Mouse (Mus musculus) embryonic facial prominence, embryonic 11.5 days (tissue): ENCODE data around the gene Camta1. TPM values are rescaled to one million over a fixed set of nuclear protein-coding genes. Genes with fewer than 3 reads are reported as not detected.
A peak's percentile ranks its signal among the peaks of the same experiment; 100 is the strongest.

ENCODE experiments used
- ATAC-seq: fragments of 200-750 bp; cut with Nextera tagmentation; replicated peaks from 2 replicates; pipeline ENCODE4 v1.8.0; 2017; ENCODE audit warnings: low read depth; ENCODE audit not compliant: insufficient number of reproducible peaks, low FRiP score, low TSS enrichment
- DNase-seq: peaks from one replicate; pipeline ENCODE4 v3.0.0-alpha.2; 2015; ENCODE audit warnings: low spot score
- H3K27ac ChIP-seq: fragments of 300-500 bp; sonication (generic); replicated peaks from 2 replicates; pipeline ENCODE4 v1.5.1; 2014; ENCODE audit warnings: mild to moderate bottlenecking, low read depth, low read length, control low read depth
- H3K27me3 ChIP-seq: fragments of 300-500 bp; sonication (generic); 2 replicates; pipeline ENCODE4 v1.6.1; 2014; ENCODE audit warnings: mild to moderate bottlenecking, low read length, moderate library complexity, mixed read lengths; ENCODE audit not compliant: control insufficient read depth, insufficient read depth
- H3K36me3 ChIP-seq: fragments of 300-500 bp; sonication (generic); replicated peaks from 2 replicates; pipeline ENCODE4 v1.6.1; 2014; ENCODE audit warnings: low read depth, mild to moderate bottlenecking, low read length, moderate library complexity, mixed read lengths; ENCODE audit not compliant: control insufficient read depth, insufficient read depth
- H3K4me1 ChIP-seq: fragments of 300-500 bp; sonication (generic); 2 replicates; pipeline ENCODE4 v1.6.1; 2014; ENCODE audit warnings: low read length, mixed read lengths; ENCODE audit not compliant: control insufficient read depth, insufficient read depth
- H3K4me2 ChIP-seq: fragments of 300-500 bp; sonication (generic); 2 replicates; pipeline ENCODE4 v1.6.1; 2014; ENCODE audit warnings: low read depth, mild to moderate bottlenecking, control low read depth, low read length, moderate library complexity
- H3K4me3 ChIP-seq: fragments of 300-500 bp; sonication (generic); 2 replicates; pipeline ENCODE4 v1.5.1; 2014; ENCODE audit warnings: low read depth, low read length, control low read depth
- H3K9ac ChIP-seq: fragments of 300-500 bp; sonication (generic); replicated peaks from 2 replicates; pipeline ENCODE4 v1.6.1; 2014; ENCODE audit warnings: mild to moderate bottlenecking, control low read depth, low read length
- H3K9me3 ChIP-seq: fragments of 300-500 bp; sonication (generic); replicated peaks from 2 replicates; pipeline ENCODE4 v1.6.1; 2016; ENCODE audit warnings: mild to moderate bottlenecking, low read length, inconsistent platforms, mixed read lengths; ENCODE audit not compliant: control insufficient read depth
- WGBS: fragments of 180-500 bp; shearing (Covaris S2); extraction: QIAGEN DNeasy Blood & Tissue Kit; methylation state at CpG from one replicate; pipeline ENCODE4 v1.1.7; 2014; 5-methylcytosine and 5-hydroxymethylcytosine counted together
- polyA plus RNA-seq: library from polyadenylated mRNA; unstranded; fragments of >200 nt; fragmentation: Nextera tagmentation; extraction: Ambion mirVana; gene quantifications from 2 replicates; pipeline ENCODE4 v1.2.1, GENCODE M21; 2014

The Camta1 gene
- polyA plus RNA-seq, 1 experiment from 2014 or later: 130 TPM

DNA sequence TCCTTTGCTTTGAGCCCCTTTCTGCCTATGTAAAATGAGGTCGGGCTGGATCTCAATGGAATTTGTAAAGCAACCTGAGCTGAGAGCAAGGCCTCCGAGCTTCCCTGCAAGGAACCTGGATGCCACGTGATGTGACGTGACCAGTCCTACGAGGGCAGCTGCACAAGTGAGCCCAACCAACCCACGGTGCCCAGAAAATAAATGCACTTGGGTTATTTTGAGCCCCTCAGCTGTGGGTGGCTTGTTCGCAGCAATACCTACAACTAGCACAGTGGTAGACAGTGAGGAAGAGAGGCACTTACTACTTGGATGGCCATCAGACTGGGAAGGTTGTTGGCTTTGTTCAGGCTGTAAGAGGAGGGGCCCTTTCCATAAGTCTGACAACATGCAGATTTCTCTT lies 747.1 kb downstream of the Camta1 start:
- 87% methylated on average over 7 of the region's 7 CpGs for WGBS
- Histone ChIP-seq H3K27ac (no peak overlapping the region), H3K4me1 (no peaks in the 10 kb centered on the region)

DNA sequence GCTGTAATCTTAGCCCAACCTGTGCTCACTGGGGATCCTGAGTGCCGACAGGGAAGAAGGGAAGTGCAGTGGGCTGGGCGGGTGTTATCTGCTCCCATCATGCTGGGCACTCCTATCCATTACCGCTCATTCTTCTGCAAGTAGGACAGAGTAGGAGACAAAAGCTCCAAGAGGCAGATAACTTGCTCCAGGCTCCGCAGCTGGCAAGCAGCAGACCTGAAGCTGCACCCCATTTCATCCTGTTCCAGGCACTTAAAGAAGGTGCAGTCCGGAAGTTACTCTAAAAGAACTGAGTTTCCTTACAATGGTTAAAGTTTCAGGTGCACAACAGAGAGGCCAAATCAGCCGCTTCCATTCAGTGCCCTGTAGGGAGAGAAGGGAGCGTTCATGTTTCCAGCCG lies 750.5 kb downstream of the Camta1 start:
- DNase-seq: no peak
- no peak overlapping the region for H3K4me2 ChIP-seq
- H3K9ac ChIP-seq: no peak overlapping the region
- no peak for ATAC-seq
- no peaks in the 10 kb centered on the region for H3K9me3 ChIP-seq
- no peak overlapping the region for H3K27ac ChIP-seq
- peaks cover 19% of the 10 kb centered on the region for H3K27me3 ChIP-seq
- no peaks in the 10 kb centered on the region for H3K4me1 ChIP-seq
- H3K36me3 ChIP-seq: no peaks in the 10 kb centered on the region
- H3K4me3 ChIP-seq: no peak overlapping the region
- WGBS: 65% methylated on average over 8 of the region's 8 CpGs

More for the DNA sequence above, 747.1 kb downstream of the Camta1 start:
- DNase-seq (no peak), ATAC-seq (no peak)
- Histone ChIP-seq H3K36me3 (no peaks in the 10 kb centered on the region), H3K4me3 (no peak overlapping the region), H3K9ac (no peak overlapping the region), H3K27me3 (peaks cover 9% of the 10 kb centered on the region), H3K4me2 (no peak overlapping the region), H3K9me3 (no peaks in the 10 kb centered on the region)

DNA sequence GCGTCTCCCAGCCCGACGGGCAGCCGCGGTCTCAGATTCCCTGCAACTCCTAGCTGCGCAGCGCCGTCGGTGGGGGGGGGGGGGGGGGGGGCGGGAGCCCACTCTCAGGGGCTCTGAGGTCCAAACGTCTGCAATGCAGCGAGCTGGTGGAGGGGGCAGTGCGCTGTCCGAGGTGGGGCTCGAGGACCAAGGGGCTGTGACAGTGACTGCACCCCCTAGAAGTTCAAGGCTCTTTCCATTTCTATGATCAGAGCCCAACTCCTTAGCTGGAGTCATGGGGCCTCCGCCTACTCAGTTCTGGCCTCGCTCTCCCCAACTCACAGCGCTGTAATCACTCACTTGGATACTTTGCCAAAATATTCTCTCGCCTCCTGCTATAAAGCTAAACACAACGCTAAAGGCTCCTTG lies 752.8 kb downstream of the Camta1 start:
- H3K4me3 ChIP-seq: peak overlapping the region; percentile 75
- WGBS: 8% methylated on average over 10 of the region's 20 CpGs
- no peaks in the 10 kb centered on the region for H3K36me3 ChIP-seq
- no peak overlapping the region for H3K27ac ChIP-seq
- DNase-seq (no peak), ATAC-seq (peak; percentile 35)
- H3K4me2 ChIP-seq: peak overlapping the region; percentile 89
- no peaks in the 10 kb centered on the region for H3K9me3 ChIP-seq
- no peaks in the 10 kb centered on the region for H3K4me1 ChIP-seq
- H3K27me3 ChIP-seq: peaks cover 19% of the 10 kb centered on the region
- H3K9ac ChIP-seq: peak overlapping the region; percentile 59

DNA sequence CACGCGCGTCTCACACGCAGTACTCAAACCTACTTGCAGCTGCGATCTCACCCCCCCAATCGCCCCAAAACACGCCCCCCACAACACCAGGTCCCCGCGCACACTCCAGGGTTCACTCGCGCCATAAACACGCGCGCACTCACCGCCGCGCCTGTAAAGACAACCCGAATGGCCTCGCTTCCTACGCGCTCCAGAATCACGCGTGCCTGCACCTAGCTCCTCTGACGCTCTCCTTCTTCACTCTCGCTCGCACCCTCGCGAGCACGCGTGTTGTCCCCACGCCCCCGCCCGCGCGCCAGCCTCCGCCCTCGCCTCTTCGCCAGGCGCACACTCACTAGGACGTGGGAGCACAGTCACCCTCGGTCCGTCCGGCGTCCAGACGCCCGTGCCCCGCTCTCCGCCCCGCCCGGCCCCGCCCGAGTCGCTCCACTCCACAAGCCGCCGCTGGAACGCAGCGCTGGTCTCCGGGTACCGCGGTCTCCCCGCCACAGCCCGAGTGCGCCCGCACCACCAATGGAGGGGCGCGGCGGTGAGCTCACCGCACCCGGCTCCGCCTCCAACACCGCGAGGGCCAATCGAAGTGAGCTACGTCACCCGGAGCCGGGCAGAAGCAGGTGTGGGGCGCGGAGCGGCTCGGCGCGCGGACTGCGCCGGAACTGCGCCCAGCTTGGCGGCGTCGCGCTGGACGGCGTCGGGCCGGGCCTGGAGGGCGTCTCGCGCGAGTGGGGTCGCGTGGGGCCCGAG lies 753.5 kb downstream of the Camta1 start:
- Histone ChIP-seq H3K4me2 (peak overlapping the region; percentile 89), H3K9me3 (no peaks in the 10 kb centered on the region), H3K4me1 (no peaks in the 10 kb centered on the region), H3K4me3 (peak overlapping the region; percentile 75), H3K9ac (peak overlapping the region; percentile 66), H3K27me3 (peaks cover 19% of the 10 kb centered on the region), H3K36me3 (no peaks in the 10 kb centered on the region), H3K27ac (peak overlapping the region; percentile 52; the same call in 1 of the 2 replicates)
- WGBS: under 1% methylated on average over 99 of the region's 101 CpGs
- peak; percentile 96 for DNase-seq
- ATAC-seq: peak; percentile 98

DNA sequence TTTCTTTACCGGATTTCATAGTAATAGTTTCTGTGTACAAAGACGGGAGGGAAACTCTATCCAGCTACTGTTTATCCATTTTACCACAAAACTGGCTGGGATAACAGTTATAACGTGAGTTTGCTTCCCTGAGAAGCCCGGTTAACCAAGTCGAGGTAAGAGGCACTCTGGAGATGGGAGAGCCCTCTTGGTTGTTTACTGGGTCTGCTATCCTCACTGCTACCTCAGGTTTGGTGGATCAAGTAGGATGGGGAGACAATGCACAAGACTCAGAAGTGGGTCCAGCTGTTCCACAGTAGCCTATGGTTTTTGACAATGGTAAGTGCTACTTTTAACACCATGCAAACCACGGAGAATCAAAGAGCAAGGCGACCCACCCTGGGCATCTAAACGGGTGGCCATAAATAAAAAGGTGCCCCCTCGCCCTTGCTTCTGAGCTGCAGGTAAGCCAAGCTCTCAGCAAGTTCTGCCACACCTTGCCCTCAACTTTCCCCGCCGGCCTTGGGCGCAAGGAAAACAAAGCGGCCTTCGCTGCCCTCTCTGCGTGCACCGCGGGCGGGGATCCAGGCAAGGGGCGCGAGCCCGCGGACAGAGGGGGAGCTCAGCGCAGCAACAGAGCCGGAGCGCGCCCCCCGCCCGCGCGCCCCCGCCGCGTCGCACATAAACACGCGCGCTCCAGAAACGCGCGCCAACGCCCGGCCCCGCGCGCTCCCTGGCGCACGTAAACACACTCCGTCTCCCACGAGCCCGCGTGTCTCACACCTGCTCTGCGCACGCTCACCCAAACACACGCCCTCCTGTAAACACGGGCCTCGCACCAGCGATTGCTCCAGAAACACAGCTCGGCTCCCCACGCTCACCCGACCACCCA lies 754.3 kb downstream of the Camta1 start:
- H3K4me2 ChIP-seq: peak overlapping the region; percentile 89
- H3K4me1 ChIP-seq: no peaks in the 10 kb centered on the region
- H3K4me3 ChIP-seq: peak overlapping the region; percentile 75
- no peaks in the 10 kb centered on the region for H3K9me3 ChIP-seq
- peak overlapping the region; percentile 66 for H3K9ac ChIP-seq
- H3K27ac ChIP-seq: peak overlapping the region; percentile 52; the same call in 1 of the 2 replicates
- WGBS: 4% methylated on average over 60 of the region's 60 CpGs
- H3K36me3 ChIP-seq: no peaks in the 10 kb centered on the region
- H3K27me3 ChIP-seq: peaks cover 19% of the 10 kb centered on the region
- ATAC-seq (no peak), DNase-seq (peak; percentile 60)

DNA sequence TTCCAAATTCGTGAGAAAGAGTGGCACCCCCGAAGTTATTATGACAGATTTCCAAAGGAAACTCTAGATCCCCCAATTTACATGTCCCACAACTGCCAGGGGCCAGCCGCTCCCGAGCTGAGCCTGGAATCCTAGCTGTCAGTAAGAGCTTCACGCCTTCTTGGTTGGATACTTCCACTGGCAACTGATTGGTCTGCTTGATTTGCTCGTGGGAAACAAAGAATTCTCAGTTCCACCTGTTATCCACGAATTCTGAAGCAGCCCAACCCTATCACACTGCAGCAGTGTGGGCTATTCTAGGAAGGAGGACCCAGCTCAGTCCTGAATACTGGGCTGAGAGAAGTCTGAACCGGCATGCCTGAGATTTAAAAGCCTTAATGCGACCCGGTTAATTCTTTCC lies 755.2 kb downstream of the Camta1 start:
- 36% methylated on average over 10 of the region's 10 CpGs for WGBS
- no peak overlapping the region; the same call in 1 of the 2 replicates for H3K4me2 ChIP-seq
- ATAC-seq (no peak), DNase-seq (no peak)
- H3K4me1 ChIP-seq: no peaks in the 10 kb centered on the region
- no peak overlapping the region for H3K9ac ChIP-seq
- no peak overlapping the region for H3K27ac ChIP-seq
- no peaks in the 10 kb centered on the region for H3K9me3 ChIP-seq
- no peaks in the 10 kb centered on the region for H3K36me3 ChIP-seq
- H3K27me3 ChIP-seq: peaks cover 19% of the 10 kb centered on the region
- H3K4me3 ChIP-seq: no peak overlapping the region; the same call in 1 of the 2 replicates

DNA sequence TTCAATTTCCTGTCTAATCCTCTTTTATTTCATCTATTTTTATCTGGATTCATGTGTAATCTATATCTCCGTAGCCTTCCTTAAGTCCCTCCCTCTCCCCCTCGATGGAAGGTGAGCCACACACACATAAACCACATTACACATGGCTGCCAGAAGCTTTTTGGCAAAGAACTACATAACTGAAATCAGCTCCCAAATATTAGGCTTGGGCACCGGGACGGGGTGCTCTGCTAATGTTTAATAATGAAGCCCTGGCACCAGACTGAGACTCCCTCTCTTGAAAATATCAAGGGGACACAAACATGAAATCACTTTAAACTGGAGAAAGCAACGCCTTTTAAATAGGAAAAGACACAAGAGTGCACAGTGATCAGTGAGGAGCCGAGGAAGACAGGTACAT lies 755.8 kb downstream of the Camta1 start:
- WGBS: 89% methylated on average over 6 of the region's 6 CpGs
- no peaks in the 10 kb centered on the region for H3K36me3 ChIP-seq
- H3K27ac ChIP-seq: no peak overlapping the region
- H3K27me3 ChIP-seq: peaks cover 19% of the 10 kb centered on the region
- H3K4me1 ChIP-seq: no peaks in the 10 kb centered on the region
- DNase-seq: no peak
- H3K4me3 ChIP-seq: no peak overlapping the region
- no peaks in the 10 kb centered on the region for H3K9me3 ChIP-seq
- no peak overlapping the region for H3K4me2 ChIP-seq
- ATAC-seq: no peak
- H3K9ac ChIP-seq: no peak overlapping the region

DNA sequence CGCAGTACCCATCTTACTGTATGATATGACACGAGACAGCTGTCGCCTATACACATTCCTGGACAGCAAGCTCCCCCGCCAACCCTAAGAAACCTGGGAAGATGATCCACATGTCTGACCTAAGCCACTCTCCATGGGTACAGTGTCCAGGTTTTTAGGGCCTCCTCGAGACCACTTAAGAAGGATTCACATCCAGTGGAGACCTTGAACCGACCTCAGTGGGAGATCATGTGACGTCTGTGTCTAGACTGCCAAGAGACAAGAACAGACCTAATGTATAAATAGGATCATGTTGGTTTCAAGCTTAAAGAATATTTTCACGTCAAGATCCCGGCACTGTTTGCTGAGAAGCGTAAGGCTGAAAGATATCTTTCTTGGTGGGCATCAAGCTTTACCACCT lies 757.5 kb downstream of the Camta1 start:
- ATAC-seq (no peak), DNase-seq (no peak)
- H3K9me3 ChIP-seq: no peaks in the 10 kb centered on the region
- no peak overlapping the region for H3K4me3 ChIP-seq
- H3K27ac ChIP-seq: no peak overlapping the region
- no peaks in the 10 kb centered on the region for H3K36me3 ChIP-seq
- H3K9ac ChIP-seq: no peak overlapping the region
- H3K4me2 ChIP-seq: no peak overlapping the region
- H3K4me1 ChIP-seq: no peaks in the 10 kb centered on the region
- peaks cover 8% of the 10 kb centered on the region for H3K27me3 ChIP-seq
- WGBS: 87% methylated on average over 10 of the region's 10 CpGs
